Mouse (Mus musculus) gastrocnemius, postnatal 10 days (tissue): ENCODE measurements at regions not wholly inside any gene's neighbourhood (a gene's known extent, or its start where the extent isn't known, plus 50 kb on each side); places are given as distances from the start of the nearest gene placed in this dataset.
A peak's percentile ranks its signal among the peaks of the same experiment; 100 is the strongest.

Experiments
- DNase-seq: peaks from one replicate; pipeline ENCODE4 v3.0.0; 2021; ENCODE audit warnings: mixed read lengths

DNA sequence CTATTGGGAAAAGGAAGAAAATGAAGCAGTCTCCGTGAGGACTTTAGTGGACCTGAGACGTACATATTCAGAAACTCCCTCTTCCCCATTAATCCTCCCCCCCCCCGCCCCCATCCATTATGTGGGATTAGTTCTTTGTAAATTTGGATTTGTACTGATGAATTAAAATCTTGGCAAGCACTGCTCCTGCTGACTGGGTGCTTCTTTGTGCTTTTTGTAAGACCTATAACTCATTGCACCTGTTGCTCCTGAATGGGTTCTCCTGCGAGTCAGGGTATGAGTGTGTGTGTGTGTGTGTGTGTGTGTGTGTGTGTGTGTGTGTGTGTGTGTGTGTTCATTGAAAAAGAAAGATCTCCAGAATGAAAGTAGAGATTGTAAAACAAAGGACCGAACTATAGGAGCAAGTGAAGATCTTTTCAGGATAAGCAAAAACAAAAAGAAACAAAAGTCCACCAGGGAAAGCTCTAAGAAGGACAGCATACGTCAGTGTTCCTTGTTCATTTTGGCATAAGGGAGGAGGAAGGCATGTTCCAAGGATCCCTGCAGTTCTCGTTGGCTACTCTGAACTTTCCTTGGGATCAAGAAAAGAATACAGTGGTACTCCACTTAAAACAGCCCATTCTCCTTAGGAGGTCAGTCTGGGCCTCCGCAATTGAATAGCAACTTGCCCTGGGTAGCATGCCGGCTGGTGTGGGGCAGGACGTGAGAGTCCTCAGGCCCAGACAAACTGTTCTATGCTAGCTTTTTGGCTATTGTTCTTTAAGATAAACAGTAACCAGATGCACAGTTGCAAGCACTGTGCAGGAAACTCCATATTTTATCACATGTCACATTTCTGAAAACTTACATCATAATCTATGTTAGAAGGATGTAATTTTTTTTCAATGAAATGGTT lies 131.9 kb upstream of the Zfp462 start:
- no peak for DNase-seq

DNA sequence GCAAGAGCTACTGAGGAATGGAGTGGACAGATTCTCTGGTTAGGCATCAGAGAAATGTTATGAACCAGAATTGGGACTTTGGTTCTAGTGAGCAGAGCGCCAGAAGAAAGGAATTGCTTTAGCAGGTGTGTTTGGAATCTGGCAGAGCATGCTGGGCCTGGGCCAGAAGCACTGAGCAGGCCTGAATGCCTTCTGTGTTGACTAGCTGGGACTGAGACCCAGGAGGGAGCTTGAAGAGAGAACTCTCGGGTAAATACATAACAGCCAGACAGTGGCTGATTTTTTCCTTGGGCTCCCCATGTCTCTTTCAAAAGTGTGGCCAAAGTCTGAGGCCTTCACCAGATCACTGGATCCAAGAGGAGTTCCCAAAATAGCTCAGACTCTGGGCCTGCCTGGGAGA lies 107.5 kb upstream of the Zfp462 start:
- DNase-seq: peak; percentile 64

DNA sequence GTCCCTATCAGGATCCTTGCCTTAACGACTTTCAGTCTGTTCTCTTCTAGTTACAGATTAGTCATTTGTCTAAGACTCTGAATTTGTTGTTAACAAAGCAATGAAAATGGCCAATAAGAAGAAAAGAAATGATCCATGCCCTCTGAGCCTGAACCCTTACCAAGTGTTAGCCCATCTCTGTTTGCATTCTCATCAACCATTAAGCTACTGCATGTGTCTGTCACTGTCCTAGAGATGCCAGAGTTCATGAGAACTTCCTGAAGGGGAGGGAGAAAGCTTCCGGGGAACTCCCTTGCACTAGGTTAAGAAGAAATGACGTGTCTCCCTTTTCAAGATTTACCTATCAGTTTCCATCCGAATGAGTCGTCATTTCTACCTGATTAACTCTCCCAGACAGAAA lies 106.7 kb upstream of the Zfp462 start:
- no peak for DNase-seq

- DNase-seq: no peak
These were observed 106.1 kb upstream of the Zfp462 start for GRCm38 (mm10) chr4:54838794-54839193.

DNA sequence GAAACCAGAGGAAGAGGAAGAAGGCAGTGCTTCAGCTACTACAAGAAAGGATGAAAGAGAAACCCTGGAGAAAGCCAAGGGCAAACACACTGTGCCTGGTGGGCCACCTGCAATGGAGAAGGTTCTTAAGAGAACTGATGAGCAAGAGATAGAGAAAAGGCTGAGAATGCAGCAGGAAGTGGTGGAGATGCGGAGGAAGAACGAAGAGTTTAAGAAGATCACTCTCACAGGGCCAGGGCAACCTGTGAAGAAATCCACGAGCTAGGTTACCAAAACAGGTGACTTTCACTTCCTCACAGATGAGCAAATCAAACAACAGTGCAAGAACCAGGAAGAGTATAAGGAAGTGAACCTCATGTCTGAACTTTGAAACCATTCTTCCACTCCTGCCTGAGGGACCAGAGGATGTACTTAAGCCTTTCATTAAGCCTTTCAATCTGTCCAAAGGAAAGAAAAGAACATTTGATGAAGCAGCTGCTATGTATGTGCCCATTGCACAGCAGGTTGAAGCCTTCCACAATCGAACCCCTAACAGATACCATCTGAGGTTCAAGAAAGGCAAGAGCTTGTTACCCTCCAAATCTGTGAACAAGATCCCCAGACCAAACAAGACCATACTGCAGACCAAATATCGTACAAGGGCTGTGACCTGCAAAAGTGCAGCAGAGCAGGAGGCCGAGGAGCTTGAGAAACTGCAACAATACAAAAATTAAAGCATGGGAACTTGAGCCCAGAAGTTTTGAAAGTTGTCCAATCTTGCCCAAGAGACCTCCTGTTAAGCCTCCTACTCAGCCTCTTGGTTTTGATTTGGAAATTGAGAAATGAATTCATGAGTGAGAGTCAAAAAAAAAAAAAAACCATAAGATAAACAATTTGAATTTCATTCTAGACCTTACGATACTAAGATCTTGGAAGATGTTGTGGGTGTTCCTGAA lies 91.6 kb upstream of the Zfp462 start:
- DNase-seq: no peak

- DNase-seq: no peak
These were observed 86.2 kb upstream of the Zfp462 start for GRCm38 (mm10) chr4:54858604-54859003.

GRCm38 (mm10) chr4:54866062-54866461 lies 78.8 kb upstream of the Zfp462 start:
- no peak for DNase-seq

- DNase-seq: no peak
These were observed 70.6 kb upstream of the Zfp462 start for GRCm38 (mm10) chr4:54874136-54874827.

DNA sequence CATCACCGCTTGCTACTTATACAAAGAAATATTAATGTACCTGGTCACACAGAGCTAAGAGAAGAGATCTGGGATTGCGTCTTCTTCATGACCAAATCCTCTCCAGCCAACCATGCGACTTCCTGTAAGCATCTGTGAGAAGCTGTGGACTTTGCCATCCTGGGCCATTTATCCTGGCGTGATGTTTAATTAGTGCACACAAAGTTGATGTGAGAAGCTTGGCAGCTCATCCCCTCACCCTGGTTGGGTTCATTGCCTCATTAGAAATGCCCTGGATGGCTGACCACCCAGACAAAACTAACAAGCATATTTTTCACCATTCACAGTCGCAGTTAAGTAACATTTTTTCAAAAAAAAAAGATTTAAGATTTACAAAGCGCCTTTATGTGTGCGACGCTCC lies 69.3 kb upstream of the Zfp462 start:
- no peak for DNase-seq

DNA sequence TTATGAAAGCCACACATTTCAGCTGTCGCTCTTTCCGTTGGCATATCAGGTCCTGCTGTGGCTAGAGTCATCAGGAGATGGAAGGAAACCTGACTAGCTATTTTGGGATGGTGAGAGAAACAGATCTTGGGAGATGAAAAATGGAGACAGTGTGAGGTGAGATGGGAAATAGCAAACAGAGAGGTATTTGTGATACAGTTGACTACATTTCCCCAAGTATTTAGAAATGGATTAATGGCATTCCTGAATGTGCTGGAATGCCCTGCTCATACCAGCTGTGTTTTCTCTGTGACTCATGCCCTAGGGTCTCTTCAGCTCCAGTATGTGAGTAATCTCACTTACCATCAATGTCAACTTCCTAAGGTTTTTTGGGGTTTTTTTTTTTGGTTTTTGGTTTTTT lies 67.5 kb upstream of the Zfp462 start:
- DNase-seq: no peak

DNA sequence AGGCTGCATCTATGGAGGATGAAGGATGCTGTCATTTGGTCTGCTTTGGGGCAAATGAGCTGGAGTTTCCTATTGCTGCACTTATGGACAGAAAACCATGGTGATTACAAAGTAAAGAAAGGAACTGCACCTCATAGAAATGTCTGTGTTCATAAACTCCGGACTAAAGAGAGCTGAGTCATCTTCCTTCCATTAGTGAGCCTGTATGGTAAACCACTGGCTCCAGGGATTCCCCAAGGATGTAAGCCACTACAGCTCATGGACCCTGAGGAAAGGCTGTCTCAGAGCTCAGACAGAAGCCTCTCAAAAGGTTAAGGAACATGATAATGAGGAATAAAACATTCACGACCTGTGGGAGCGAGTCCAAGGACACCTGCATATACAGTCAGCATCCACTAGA lies 66.3 kb upstream of the Zfp462 start:
- DNase-seq: no peak

DNA sequence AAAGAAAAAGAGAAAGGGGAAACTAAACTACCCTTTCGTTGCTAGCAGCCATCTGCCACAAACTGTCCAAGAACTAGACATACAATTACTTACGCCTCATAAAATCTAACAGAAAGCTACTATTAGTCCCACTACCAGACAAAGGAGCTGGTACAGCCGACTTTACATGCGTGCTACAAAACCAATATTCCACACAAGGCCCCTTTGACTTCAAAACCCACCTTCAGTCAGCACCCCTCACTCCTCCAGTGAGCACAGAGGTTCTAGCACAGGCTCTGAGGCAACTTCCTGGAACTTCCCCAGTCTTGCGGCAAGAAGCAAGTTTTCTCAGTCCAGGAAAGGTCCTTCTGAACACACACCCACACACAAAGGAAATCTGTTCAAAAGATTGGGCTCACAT lies 51.6 kb upstream of the Zfp462 start:
- no peak for DNase-seq
